Mouse (Mus musculus) erythroblast, embryonic 14.5 days (primary cell): ENCODE measurements around the gene Polr2i. TPM values are rescaled to one million over a fixed set of nuclear protein-coding genes. Genes with fewer than 3 reads are reported as not detected.

Source experiments
- H3K27me3 ChIP-seq: 2 replicates; pipeline ENCODE4 v1.6.1; 2012; ENCODE audit warnings: inconsistent platforms; ENCODE audit not compliant: control insufficient read depth
- H3K36me3 ChIP-seq: 2 replicates; pipeline ENCODE4 v1.6.1; 2012; ENCODE audit warnings: mild to moderate bottlenecking, inconsistent platforms; ENCODE audit not compliant: control insufficient read depth
- H3K4me1 ChIP-seq: 2 replicates; pipeline ENCODE4 v1.6.1; 2012; ENCODE audit warnings: inconsistent platforms; ENCODE audit not compliant: control insufficient read depth
- H3K4me3 ChIP-seq: replicated peaks from 2 replicates; pipeline ENCODE3; 2012; ENCODE audit warnings: moderate library complexity, mild to moderate bottlenecking, inconsistent platforms
- H3K9me3 ChIP-seq: 2 replicates; pipeline ENCODE4 v1.6.1; 2012; ENCODE audit warnings: low read length, inconsistent platforms, mixed read lengths; ENCODE audit not compliant: control insufficient read depth
- GATA1 ChIP-seq: IDR thresholded peaks from 2 replicates; pipeline ENCODE4 v1.6.1; 2012; ENCODE audit warnings: low read length, inconsistent platforms, mixed read lengths
- TAL1 ChIP-seq: IDR thresholded peaks from 3 replicates; pipeline ENCODE4 v1.6.1; 2012; ENCODE audit warnings: low read length, inconsistent platforms, mixed read lengths
- polyA plus RNA-seq: library from polyadenylated mRNA; stranded (reverse); fragments of >175 nt; gene quantifications from 2 replicates; pipeline ENCODE4 v1.2.3, GENCODE M21; 2012

Gene Polr2i
- polyA plus RNA-seq, 1 experiment, result 9.4 TPM

DNA sequence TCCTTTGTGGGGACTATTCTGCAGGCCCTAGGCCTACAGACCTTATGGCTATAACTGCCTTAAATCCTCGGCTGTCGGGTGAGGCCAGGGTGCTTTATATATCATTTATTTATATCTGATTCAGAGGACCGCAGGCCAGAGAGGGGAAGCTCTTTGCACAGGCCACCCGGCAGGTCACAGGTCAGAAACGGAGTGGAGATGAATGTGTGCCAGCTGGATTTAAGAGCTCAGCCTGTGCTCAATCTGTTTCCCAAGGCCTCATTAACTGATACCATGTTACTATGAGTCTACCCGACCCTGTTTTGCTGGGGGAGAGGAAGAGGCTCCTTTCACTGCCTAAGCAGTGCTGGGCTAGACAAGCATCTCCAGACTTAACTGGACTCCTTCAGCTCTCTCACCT lies 42.6 kb downstream of the Polr2i start:
- H3K9me3 ChIP-seq, result no peaks in the 10 kb centered on the region
- no peaks in the 10 kb centered on the region for H3K27me3 ChIP-seq
- peaks cover 24% of the 10 kb centered on the region for H3K4me1 ChIP-seq
- TF ChIP-seq GATA1 (no peak), TAL1 (no peak)
- peaks cover 76% of the 10 kb centered on the region for H3K36me3 ChIP-seq
- H3K4me3 ChIP-seq, result no peak overlapping the region

DNA sequence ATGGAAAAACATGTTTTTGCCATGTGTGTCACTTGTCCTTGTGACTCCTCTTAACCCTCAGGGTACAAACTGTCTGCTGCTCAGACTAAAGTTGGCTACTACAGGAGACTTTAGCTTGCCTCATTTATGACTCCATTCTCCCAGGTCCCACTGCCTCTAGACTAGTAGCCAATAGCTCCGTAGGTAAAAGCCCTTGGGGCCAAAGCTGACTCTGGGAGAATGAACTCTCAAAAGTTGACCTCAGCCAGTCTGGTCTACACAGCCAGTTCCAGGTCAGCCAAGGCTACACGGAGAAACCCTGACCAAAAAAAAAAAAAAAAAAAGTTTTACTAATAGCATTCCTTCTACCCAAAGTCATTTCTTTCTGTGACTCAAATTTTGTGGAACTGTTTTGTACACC lies 47.2 kb downstream of the Polr2i start:
- peak overlapping the region; percentile 83 for H3K4me3 ChIP-seq

DNA sequence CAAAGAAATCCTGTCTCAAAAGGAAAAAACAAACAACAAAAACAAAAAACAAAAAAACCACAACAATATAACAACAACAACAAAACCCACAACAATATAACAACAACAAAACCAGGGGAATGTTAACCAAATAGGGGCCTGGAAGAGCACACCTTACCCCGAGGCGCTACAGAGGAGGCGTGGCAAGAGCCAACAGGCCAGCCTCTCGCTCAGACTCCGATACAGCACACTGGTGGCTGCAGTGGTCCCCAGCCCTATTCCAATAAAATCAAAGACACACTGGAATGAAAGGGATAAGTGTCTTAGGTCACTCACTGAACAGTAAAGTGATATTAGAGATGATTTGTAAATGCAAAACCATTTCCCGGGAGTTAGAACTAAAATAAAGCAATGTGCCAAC lies 47.8 kb downstream of the Polr2i start:
- Histone ChIP-seq H3K9me3 (no peaks in the 10 kb centered on the region), H3K4me1 (peaks cover 45% of the 10 kb centered on the region), H3K27me3 (no peaks in the 10 kb centered on the region), H3K4me3 (peak overlapping the region; percentile 83), H3K36me3 (peaks cover 25% of the 10 kb centered on the region)
- no peak for TF ChIP-seq TAL1
- no peak for TF ChIP-seq GATA1

More for the DNA sequence above, 47.2 kb downstream of the Polr2i start:
- no peak for TF ChIP-seq TAL1
- TF ChIP-seq GATA1, result no peak
- Histone ChIP-seq H3K36me3 (peaks cover 32% of the 10 kb centered on the region), H3K27me3 (no peaks in the 10 kb centered on the region), H3K4me1 (peaks cover 45% of the 10 kb centered on the region), H3K9me3 (no peaks in the 10 kb centered on the region)

DNA sequence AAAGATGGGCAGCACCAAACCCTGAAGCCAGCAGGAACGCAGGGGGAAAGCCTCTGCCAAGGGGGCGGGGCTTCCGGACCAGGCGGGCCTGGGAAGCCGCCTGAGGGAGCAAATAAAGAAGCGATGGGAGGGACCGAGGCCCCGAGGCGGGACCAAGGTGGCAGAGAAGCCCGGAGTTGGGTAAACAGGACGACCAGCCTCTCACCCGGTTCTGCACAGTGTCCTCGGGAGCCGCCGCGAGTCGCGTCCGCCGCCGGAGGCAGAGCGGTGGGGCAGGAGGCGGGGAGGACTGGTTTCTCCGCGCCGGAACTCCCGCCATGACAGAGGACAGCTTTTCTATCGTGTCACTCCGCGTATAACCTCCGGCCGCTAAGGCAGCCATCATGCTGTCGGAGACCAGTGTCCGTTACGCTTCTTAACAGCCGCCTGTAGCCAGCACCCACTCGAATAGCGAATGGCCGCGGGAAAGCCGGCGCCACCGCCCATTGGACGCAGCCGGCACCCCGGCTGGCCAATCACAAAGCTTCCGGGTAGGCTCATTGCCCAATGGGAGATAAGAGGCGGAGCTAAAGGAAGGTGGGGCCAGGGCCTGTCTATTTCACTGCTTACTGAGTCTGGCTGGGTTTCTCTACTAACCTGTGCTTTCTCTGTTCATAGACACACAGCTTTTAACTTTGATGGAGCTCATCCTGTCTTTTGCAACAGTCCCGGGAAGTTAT lies 48.4 kb downstream of the Polr2i start, which contains the start of the genes Thap8 and Wdr62:
TSS of gene Thap8 (plus strand) at position 144 of the 719 bp plus-strand sequence.
TSS of gene Wdr62 (minus strand) at position 469 of the 719 bp plus-strand sequence.
- peaks cover 45% of the 10 kb centered on the region for H3K4me1 ChIP-seq
- peaks cover 20% of the 10 kb centered on the region for H3K36me3 ChIP-seq
- no peaks in the 10 kb centered on the region for H3K9me3 ChIP-seq
- no peak for TF ChIP-seq TAL1
- no peak for TF ChIP-seq GATA1
- H3K4me3 ChIP-seq, result peak within 1 kb of the TSS; percentile 83
- H3K27me3 ChIP-seq, result no peaks in the 10 kb centered on the region

DNA sequence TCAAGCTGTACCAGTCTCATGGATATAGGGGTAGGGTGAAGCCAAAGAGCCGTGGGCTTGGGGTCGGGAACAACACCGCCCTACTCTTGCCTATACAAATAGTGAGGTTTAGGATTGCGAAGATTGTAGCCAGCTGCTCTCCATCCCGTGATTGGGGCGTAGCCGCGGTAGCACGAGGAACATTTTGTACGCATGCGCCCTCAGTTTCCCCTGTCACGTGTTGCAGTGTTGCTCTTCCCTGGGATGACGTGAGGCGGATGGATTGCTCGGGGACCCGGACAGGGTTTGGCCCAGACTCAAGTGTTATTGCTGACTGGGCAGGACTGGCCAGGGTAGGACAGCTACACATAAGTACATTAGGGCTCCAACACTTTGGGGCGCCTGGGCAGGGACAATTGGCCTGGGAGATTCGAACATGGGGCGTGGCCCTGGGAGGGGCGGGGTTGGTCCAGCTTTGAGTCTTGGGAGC lies 49.0 kb downstream of the Polr2i start:
- H3K27me3 ChIP-seq, result no peaks in the 10 kb centered on the region
- TF ChIP-seq GATA1 (no peak), TAL1 (no peak)
- H3K4me1 ChIP-seq, result peaks cover 45% of the 10 kb centered on the region
- H3K4me3 ChIP-seq, result peak overlapping the region; percentile 83
- peaks cover 16% of the 10 kb centered on the region for H3K36me3 ChIP-seq
- no peaks in the 10 kb centered on the region for H3K9me3 ChIP-seq

DNA sequence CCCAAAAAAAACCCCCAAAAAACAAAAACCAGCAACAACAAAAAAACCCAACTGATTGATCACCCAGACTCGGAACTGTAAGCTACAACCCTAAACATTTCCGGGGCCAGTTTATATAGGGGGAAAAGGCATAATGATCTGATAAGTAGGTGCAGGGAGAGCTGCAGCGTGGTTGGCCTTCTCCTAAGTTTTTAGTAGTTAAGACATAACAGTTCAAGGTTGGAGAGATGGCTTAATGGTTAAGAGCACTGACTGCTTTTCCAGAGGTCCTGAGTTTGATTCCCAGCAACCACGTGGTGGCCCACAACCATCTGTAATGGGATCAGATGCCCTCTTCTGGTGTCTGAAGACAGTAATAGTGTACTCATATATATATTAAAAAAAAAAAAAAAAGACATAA lies 49.8 kb downstream of the Polr2i start:
- peaks cover 13% of the 10 kb centered on the region for H3K36me3 ChIP-seq
- no peaks in the 10 kb centered on the region for H3K9me3 ChIP-seq
- H3K27me3 ChIP-seq, result no peaks in the 10 kb centered on the region; the same call in 1 of the 2 replicates
- peaks cover 45% of the 10 kb centered on the region for H3K4me1 ChIP-seq
- no peak overlapping the region for H3K4me3 ChIP-seq
- TF ChIP-seq GATA1 (no peak), TAL1 (no peak)

DNA sequence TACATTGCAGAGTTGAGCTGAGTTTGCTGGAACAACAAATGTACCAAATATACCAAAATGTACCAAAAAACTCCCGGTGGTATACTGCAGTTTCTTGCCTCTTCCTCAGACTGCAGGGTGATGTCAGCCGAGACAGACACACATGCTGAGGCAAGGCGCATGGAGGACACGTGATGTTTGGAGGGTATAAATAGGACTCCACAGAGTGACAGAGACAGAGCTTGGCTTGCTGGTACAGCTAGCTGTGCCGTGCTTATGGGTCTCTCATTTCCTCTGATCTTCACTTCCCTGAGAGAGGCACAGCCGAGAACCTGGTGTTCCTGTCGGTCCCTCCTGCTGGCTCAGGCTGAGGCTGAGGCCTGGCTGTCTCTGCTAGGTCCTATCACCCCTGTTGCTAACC lies 51.0 kb downstream of the Polr2i start:
- H3K4me3 ChIP-seq, result no peak overlapping the region
- H3K4me1 ChIP-seq, result peaks cover 37% of the 10 kb centered on the region
- peaks cover 5% of the 10 kb centered on the region for H3K27me3 ChIP-seq
- peaks cover 5% of the 10 kb centered on the region for H3K36me3 ChIP-seq
- no peak for TF ChIP-seq TAL1
- TF ChIP-seq GATA1, result no peak
- no peaks in the 10 kb centered on the region for H3K9me3 ChIP-seq

Other genes with a start within 250 kb of the Polr2i start
- gene Zfp568, start 248.0 kb upstream of the Polr2i start, polyA plus RNA-seq, result 0.04 TPM in 2 replicates
- gene Zfp14, start 180.6 kb upstream of the Polr2i start, polyA plus RNA-seq, result 0.02 TPM in 1 of 2 replicates, not detected in the other
- 0.02 TPM in 1 of 2 replicates, not detected in the other for gene Zfp82, start 159.0 kb upstream of the Polr2i start, polyA plus RNA-seq
- not detected in 2 replicates for gene Gm26920, start 141.5 kb upstream of the Polr2i start, polyA plus RNA-seq
- gene Zfp566, start 141.4 kb upstream of the Polr2i start, polyA plus RNA-seq, result not detected in 2 replicates
- not detected in 2 replicates for gene Zfp260, start 137.2 kb upstream of the Polr2i start, polyA plus RNA-seq
- gene Zfp382, start 110.0 kb upstream of the Polr2i start, polyA plus RNA-seq, result 0.11 TPM in 1 of 2 replicates, not detected in the other
- 0.14 and 0.46 TPM in 2 replicates for gene Zfp146, start 62.2 kb upstream of the Polr2i start, polyA plus RNA-seq
- 0.12 TPM in 1 of 2 replicates, not detected in the other for gene Cox7a1, start 47.8 kb upstream of the Polr2i start, polyA plus RNA-seq
- gene Capns1, start 33.1 kb upstream of the Polr2i start, polyA plus RNA-seq, result 17.1 and 21.2 TPM in 2 replicates
- gene Tbcb, start 324 bp downstream of the Polr2i start, polyA plus RNA-seq, result 2.6 and 4.1 TPM in 2 replicates
- gene Ovol3, start 3.8 kb downstream of the Polr2i start, polyA plus RNA-seq, result not detected in 2 replicates
- 0.04 TPM in 1 of 2 replicates, not detected in the other for gene Thap8, start 48.1 kb downstream of the Polr2i start, polyA plus RNA-seq
- 14.8 and 30.0 TPM in 2 replicates for gene Wdr62, start 48.5 kb downstream of the Polr2i start, polyA plus RNA-seq
- gene Clip3, start 59.8 kb downstream of the Polr2i start, polyA plus RNA-seq, result not detected in 2 replicates
- 2.1 and 2.8 TPM in 2 replicates for gene Alkbh6, start 76.8 kb downstream of the Polr2i start, polyA plus RNA-seq
- 0.04 and 0.13 TPM in 2 replicates for gene Syne4, start 82.9 kb downstream of the Polr2i start, polyA plus RNA-seq
- gene E130208F15Rik, start 89.8 kb downstream of the Polr2i start, polyA plus RNA-seq, result not detected in 2 replicates
- 0.45 and 0.47 TPM in 2 replicates for gene Sdhaf1, start 91.9 kb downstream of the Polr2i start, polyA plus RNA-seq
- gene Lrfn3, start 130.8 kb downstream of the Polr2i start, polyA plus RNA-seq, result 0.05 TPM in 1 of 2 replicates, not detected in the other
- gene Tyrobp, start 181.8 kb downstream of the Polr2i start, polyA plus RNA-seq, result 0.91 and 1.6 TPM in 2 replicates
- gene Hcst, start 187.9 kb downstream of the Polr2i start, polyA plus RNA-seq, result not detected in 2 replicates
- 0.23 and 0.30 TPM in 2 replicates for gene Nfkbid, start 189.8 kb downstream of the Polr2i start, polyA plus RNA-seq
- 0.13 and 0.33 TPM in 2 replicates for gene Aplp1, start 213.6 kb downstream of the Polr2i start, polyA plus RNA-seq
- gene Kirrel2, start 225.7 kb downstream of the Polr2i start, polyA plus RNA-seq, result 0.02 and 0.05 TPM in 2 replicates
- not detected in 2 replicates for gene Nphs1, start 226.4 kb downstream of the Polr2i start, polyA plus RNA-seq